Mouse (Mus musculus) frontal cortex, postnatal 10 days (tissue): ENCODE measurements around the gene Prkg1.
A peak's percentile ranks its signal among the peaks of the same experiment; 100 is the strongest.

Experiments used
- DNase-seq, 2 experiments: peaks; one replicate each; pipeline ENCODE4 v3.0.0; 2022; ENCODE audit warnings: low spot score in 2 of 2, mixed read lengths in 1 of 2

Gene Prkg1

GRCm38 (mm10) chr19:30861441-30861840, 903.4 kb downstream of the Prkg1 start:
- no peak for DNase-seq

- no peak for DNase-seq
These were observed 913.8 kb downstream of the Prkg1 start for GRCm38 (mm10) chr19:30851023-30851422.

GRCm38 (mm10) chr19:30844916-30845315, 919.9 kb downstream of the Prkg1 start:
- DNase-seq, result no peak

- DNase-seq, result no peak
These were observed 921.2 kb downstream of the Prkg1 start for GRCm38 (mm10) chr19:30843637-30844036.

GRCm38 (mm10) chr19:30843052-30843564, 921.7 kb downstream of the Prkg1 start:
- peak in 1 of 2 experiments; percentile 8 for DNase-seq

- no peak for DNase-seq
These were observed 922.2 kb downstream of the Prkg1 start for GRCm38 (mm10) chr19:30842640-30843039.

GRCm38 (mm10) chr19:30833045-30833651, 931.7 kb downstream of the Prkg1 start:
- DNase-seq, result no peak

GRCm38 (mm10) chr19:30829231-30829775, 935.5 kb downstream of the Prkg1 start:
- DNase-seq, result no peak

- no peak for DNase-seq
These were observed 937.0 kb downstream of the Prkg1 start for GRCm38 (mm10) chr19:30827820-30828219.

GRCm38 (mm10) chr19:30826106-30826505, 938.7 kb downstream of the Prkg1 start:
- DNase-seq, result no peak

GRCm38 (mm10) chr19:30815661-30816060, 949.2 kb downstream of the Prkg1 start:
- no peak for DNase-seq

- no peak for DNase-seq
These were observed 958.6 kb downstream of the Prkg1 start for GRCm38 (mm10) chr19:30806265-30806664.

- no peak for DNase-seq
These were observed 984.0 kb downstream of the Prkg1 start for GRCm38 (mm10) chr19:30780803-30781202.

GRCm38 (mm10) chr19:30768316-30768715, 996.5 kb downstream of the Prkg1 start:
- DNase-seq, result no peak

GRCm38 (mm10) chr19:30744426-30744825, 1020.4 kb downstream of the Prkg1 start:
- DNase-seq, result no peak

- no peak for DNase-seq
These were observed 1065.7 kb downstream of the Prkg1 start for GRCm38 (mm10) chr19:30699130-30699529.

- no peak for DNase-seq
These were observed 1073.6 kb downstream of the Prkg1 start for GRCm38 (mm10) chr19:30691258-30691657.

- no peak for DNase-seq
These were observed 1074.1 kb downstream of the Prkg1 start for GRCm38 (mm10) chr19:30690691-30691090.

- DNase-seq, result no peak
These were observed 1076.9 kb downstream of the Prkg1 start for GRCm38 (mm10) chr19:30687942-30688341.

- DNase-seq, result no peak
These were observed 1088.5 kb downstream of the Prkg1 start for GRCm38 (mm10) chr19:30676308-30676707.

- DNase-seq, result peak; percentile 16 to 59
These were observed 1100.6 kb downstream of the Prkg1 start for GRCm38 (mm10) chr19:30664269-30664668.

GRCm38 (mm10) chr19:30642629-30643170, 1122.1 kb downstream of the Prkg1 start:
- no peak for DNase-seq

GRCm38 (mm10) chr19:30637471-30637870, 1127.4 kb downstream of the Prkg1 start:
- no peak for DNase-seq
